Mouse (Mus musculus) G1E-ER4 (cell line): ENCODE measurements around the gene Ugt1a10. TPM values are rescaled to one million over a fixed set of nuclear protein-coding genes. Genes with fewer than 3 reads are reported as not detected.

Source experiments
- GATA1 ChIP-seq: IDR thresholded peaks from one replicate; pipeline ENCODE4 v1.8.0; 2012; ENCODE audit warnings: low read length, inconsistent platforms
- polyA plus RNA-seq: library from polyadenylated mRNA; stranded (reverse); fragments of >175 nt; gene quantifications from 2 replicates; pipeline ENCODE4 v1.2.3, GENCODE M21; 2012

Ugt1a10 gene
- polyA plus RNA-seq, 1 experiment, result not detected

DNA sequence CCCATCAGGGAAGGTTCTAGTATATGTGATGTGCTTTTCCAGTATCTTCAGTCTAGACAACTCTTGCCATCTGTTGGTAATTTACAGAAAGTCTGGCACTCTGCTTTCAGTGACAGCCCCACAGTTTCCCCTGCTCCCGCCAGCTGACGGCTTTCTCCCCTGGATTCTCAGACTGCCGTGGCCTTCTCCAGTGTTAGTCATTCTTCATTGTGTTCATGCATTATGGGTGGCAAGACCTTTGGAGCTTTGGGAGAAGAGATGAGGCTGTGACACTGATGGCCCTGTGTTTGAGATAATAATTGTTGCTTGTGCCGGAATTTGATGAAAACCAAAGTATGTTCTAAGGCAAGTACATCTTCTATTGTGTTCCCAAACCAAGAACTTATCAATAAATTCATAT is 163.4 kb downstream of the Ugt1a10 start:
- no peak for TF ChIP-seq GATA1

DNA sequence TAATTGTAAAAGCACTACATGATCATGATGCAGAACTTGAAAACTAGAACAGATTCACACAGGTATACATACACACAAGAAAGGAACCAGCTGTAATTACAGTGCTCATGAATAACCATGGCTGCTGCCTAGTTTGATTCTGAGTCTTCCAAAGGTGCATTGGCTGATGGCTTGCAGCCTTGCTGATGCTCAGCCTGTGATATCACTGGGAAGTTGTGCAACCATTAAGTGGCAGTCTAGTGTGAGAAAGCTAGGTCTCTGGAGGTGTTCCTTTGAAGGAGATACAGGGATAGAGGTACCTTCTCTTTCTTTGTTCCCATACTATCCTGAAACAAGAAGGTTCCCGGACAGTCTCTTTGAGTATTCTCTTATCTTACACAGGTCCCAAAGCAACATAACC is 163.9 kb downstream of the Ugt1a10 start:
- TF ChIP-seq GATA1, result no peak

DNA sequence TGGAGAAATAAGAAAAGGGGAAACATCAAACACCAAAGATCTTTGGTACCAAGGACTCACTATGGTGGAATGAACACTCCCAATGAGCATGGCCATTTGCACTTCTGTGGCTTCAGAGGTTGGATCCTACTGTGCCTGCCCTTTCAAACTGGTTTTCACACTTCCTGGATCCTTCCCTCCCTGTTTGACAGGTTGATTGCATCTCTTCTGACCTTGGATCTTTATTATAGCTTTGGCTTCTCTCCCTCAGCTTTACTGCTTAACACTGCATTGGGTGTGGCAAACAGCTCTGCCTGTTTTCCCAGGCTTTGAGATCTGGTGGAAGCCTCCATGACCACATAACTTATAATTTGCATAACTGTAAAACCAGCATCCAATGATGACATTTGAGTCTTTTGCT is 165.1 kb downstream of the Ugt1a10 start:
- TF ChIP-seq GATA1, result no peak

DNA sequence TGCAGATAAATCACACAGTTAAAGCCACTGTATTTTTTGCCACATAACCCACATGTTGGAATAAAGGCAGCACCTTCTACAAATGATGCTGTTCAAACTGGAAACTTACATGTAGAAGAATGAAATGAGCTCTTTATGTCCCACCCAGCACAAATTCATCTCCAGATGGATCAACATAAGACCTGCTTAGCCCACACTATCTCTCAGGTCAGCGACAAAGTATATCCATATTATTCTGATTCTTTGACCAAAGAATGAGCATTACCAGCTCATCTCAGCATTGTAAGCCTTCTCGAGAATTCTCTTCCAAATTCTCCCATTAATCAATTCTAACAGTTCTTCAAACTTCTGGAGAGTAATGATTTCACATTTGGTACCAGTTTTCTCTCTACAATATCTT is 167.0 kb downstream of the Ugt1a10 start:
- TF ChIP-seq GATA1, result no peak

DNA sequence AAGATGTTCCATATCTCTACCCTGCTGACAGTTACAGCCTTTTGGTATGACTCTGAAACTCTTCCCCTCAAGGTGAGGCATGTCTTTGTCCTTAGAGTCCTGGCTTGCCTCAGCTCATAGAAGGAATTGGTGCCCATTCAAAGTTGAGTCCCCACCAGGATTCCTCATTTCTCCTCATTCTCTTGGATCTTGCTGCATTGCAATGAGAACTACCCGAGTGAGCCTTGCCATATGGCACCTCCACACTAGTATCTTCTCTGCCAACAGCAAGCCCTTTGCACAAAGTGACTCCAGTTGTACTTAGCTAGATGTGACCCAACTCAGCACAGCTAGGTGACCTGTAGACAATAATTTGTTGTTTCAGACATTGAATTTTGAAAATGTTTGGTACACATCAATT is 168.4 kb downstream of the Ugt1a10 start:
- no peak for TF ChIP-seq GATA1

DNA sequence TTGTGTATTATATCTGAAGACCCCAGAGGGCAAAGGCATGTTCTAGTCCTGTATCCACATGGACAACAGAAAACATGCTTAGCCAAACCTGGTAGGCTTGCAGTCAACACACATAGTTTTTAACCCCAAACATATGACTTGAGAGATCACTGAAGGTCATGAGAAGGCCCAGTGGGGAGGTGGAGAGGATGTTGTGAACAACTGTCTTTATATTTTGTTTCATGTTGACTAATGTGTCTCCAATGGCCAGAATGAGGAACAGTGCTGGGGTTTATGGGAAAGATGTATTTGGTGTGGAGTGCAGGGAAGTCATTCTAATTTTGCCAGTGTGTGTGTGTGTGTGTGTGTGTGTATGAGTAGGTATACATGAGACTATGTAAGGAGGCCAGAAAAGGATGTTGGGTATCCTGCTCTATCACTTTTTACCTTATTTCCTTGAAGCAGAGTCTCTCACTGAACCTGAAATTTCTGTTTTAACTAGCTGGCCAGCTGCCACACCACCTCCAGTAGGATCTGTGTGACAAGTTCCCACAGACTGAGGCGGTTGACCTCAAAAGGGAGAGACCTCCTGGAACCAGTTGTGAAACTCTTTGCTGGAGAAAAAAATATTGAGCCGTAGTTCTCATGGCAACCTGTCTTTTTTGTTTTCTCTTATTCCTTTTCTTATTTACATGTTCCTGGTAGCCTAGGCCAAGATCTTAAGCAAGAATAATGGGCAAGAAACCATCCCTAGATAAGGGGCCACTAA is 169.0 kb downstream of the Ugt1a10 start:
- TF ChIP-seq GATA1, result no peak

DNA sequence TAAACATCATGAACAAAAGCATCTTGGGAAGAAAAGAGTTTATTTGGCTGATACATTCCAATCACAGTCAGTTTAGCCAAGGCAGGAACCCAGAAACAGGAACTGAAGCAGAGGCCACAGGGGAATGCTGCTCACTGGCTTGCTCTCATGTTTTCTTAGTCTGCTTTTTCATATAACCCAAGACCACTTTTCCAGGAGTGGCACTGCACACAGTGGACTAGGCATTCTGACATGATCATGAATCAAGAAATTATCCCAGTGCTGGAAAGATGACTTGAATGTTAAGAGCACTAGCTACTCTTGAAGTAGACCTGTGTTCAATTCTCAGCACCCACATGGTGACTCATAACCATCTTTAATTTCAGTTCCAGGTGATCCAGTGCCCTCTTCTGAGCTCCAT is 170.6 kb downstream of the Ugt1a10 start:
- TF ChIP-seq GATA1, result no peak

DNA sequence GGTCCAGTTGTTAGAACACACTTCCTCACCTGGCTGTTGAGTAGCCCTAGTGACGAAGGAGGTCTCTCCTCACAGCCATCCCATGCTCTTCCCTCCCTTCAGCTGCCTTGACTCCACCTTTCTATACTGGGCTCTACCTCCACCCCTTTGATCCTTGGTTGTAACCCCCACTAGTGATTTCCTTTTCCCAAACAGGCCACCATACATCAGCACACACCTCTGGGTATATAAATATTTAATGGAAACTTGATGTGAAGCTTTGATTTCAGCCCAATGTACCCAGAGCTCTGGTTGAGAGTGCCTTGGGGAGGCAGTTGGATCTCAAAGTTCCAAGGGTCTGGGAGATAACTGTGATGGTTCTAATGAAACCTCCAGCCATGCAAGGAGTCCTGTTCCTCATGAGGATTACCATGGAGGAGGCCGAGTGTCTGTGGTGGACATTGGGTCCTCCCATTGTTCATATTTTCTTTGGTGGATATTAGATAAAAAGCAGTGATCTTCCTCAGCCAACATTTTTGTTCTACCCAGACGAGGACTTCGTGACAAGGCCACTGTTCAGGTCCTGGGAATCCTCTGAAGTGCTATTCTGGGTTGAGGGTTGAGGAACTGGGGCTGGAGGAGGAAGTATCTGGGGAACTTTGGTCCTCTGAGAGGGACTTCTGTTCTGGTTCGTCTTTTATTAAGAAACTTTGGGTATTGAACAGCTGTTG is 171.6 kb downstream of the Ugt1a10 start, which contains the start of gene Mroh2a:
Mroh2a (plus strand) TSS at position 317 of the 710 bp plus-strand sequence.
- TF ChIP-seq GATA1, result no peak

DNA sequence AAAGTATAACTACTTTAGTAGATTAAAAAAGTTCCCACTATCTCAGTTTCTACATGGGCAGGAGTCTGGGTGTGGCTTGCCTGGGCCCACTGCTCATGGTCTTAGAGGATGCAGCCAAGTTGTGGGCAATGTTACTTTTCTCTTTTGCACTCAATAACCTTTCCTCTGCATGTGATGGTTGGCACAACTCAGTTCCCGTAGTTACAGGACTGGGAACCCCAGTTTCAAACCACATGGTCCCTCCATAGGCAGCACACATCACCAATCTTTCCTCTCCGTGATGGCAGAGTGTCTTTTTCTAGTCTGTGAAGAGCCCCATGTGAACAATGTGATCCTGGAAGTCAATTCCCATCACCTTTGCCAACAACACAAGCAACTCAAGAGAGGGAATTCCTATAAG is 172.3 kb downstream of the Ugt1a10 start:
- TF ChIP-seq GATA1, result no peak

DNA sequence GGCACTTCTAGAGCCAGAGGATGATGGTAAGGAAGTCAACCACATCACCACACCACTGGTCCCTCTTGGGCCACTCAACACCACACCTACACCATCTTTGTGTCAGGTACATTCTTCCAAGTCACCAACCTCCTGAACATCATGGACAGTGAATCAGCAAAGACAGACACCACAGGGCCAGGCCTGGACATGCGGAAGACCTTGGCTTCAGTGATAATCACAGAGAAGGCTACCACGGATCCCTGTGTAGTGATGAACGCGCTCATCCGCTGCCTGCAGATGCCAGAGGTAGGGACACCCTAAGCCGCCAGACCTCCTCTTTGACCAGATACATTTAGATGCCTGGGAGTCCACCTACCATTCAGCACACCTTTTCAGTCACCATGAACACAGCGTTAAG is 172.9 kb downstream of the Ugt1a10 start:
- TF ChIP-seq GATA1, result no peak

DNA sequence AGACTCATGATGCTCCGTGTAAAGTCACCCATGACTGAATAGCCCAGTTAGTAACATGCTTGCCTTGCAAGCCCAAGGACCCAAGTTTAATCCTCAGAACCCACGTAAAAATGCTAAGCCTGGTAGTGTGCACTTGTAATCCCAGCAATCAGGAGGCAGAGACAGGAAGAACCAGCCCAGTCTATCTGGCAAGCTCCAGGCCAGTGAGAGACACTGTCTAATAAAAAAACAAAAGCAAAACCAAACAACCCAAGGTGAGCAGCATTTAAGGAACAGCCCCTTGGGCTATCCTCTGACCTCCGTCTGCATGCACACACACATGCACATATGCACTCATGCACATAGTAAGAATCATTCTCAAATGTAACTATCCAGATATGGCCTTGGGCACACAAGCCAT is 174.4 kb downstream of the Ugt1a10 start:
- no peak for TF ChIP-seq GATA1

DNA sequence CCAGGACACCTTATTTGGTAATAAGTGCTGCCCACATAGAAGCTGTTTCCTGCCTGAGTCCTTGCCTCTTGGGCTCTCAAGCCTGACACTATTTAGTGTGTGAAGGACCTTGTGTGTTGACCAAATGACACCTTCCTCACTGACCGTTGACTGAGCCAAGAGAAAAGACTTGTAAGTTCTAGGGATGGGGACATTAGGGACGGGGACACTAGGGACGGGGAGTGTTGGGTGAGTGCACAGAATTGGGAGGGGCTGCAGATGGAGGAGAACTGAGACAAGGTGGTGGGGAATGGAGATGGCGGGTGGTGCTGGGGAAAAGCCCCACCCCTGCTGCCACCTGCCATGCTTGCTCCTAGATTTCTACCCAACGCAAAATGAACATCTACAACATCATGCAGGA is 174.8 kb downstream of the Ugt1a10 start:
- TF ChIP-seq GATA1, result no peak

DNA sequence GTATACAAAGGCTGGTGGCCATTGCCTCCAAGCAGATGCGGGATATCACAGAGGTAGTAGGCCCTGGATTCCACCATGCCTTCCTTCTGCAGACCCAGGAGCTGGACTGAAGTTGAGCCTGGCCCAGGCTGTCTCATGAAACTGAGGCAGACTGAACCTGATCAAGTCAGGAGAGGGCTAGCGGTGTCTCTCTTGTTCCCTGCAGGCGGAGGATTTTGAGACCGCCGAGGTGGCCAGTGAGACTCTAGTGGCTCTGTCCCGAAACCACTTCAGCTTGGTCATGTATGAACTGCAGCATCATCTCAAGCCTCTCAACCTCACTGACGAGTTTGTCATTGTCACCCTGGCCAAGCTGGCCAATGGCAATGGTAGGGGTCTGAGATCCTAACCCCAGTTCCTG is 175.2 kb downstream of the Ugt1a10 start:
- TF ChIP-seq GATA1, result no peak

DNA sequence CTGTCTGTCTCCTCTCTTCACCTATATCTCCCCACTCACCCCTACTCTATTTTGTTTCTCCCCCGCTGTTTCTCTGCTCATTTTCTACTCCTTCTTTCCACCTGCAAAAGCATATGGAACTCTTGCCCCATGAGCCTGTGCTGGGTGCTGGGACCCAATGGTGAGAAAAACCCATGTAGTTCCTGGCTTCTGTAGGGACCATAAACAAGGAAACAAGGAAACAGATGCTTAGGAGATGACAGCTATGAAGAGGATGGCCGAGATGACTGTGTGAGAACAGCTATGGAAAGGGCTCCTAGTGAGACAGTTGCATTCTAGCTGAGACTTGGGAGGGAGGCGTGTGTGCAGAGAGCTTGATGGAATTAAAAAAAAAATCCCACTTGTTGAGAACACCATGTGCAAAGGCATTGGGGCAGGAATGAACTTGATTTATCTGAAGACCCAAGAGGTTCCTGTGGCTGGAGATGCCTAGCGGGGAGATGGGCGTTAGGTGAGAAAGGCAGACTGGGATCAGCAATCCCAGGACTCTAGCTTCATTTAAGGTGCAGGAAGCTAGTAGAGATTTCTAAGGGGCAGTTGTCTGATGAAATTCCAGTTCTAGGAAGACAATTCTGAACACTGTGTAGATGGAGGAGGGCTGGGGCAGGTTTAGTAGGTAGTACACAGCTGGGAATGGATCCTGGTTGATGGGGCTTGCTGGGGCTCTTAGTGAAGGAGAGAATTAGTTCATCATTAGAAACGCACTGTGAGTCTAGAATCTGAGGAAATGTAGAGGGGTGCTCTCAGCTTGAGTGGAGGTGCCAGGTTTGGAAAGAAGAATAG is 176.0 kb downstream of the Ugt1a10 start:
- TF ChIP-seq GATA1, result no peak

DNA sequence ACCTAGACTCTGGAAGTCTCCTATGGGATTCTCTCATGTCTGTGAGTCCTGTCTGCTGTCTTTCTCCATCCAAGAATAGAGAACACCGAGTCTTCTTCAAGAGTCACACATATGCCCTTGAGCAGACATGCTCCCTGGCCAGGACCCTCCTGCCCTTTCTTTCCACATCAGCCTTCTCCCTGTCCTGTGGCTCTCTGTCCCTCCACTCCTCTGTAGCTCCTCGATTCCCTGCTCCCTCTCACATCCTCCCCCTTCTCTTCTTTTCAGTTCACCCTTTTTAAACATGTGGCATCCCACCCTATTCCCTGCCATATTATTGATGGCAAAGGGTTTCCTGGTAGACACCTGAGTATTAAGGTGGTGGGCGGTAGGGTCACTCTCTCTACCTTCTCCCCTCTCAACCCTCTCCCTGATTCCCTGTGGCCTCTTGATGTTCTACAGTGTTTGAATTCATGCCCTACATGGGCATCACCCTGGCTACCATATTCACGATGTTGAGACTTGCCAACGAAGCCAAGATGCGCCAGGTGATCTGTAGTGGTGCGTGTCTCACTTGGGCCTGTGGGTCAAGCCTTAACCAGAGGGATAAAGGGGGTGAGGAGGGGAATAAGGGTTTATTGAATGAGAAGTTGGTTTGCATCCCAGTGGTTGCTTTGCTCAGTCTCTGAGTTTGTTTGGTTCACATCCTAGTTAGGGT is 176.8 kb downstream of the Ugt1a10 start:
- TF ChIP-seq GATA1, result no peak
